Mouse (Mus musculus): ENCODE measurements at regions not wholly inside any gene's neighbourhood (a gene's known extent, or its start where the extent isn't known, plus 50 kb on each side); places are given as distances from the start of the nearest gene placed in this dataset.

GRCm38 (mm10) chr12:13669453-13669852 is 400.5 kb downstream of the Nbas start:
- no peak overlapping the region for H3K9ac ChIP-seq (ENCODE audit: low read depth, low read length)
- no peak overlapping the region for H3K4me2 ChIP-seq (replicated peaks; ENCODE audit: low read depth, low read length)
- no peak for ATAC-seq (ENCODE audit: low FRiP score, low TSS enrichment)
- no peak overlapping the region for H3K4me3 ChIP-seq (ENCODE audit: low read length)
- no peaks in the 10 kb centered on the region for H3K27me3 ChIP-seq (ENCODE audit: control insufficient read depth, insufficient read depth, low read length)
- no peaks in the 10 kb centered on the region for H3K36me3 ChIP-seq (ENCODE audit: control insufficient read depth, insufficient read depth, low read length)
- H3K9me3 ChIP-seq (ENCODE audit: control insufficient read depth, low read length), result no peaks in the 10 kb centered on the region
- no peak overlapping the region for H3K27ac ChIP-seq (ENCODE audit: low read depth, low read length)
- no peaks in the 10 kb centered on the region for H3K4me1 ChIP-seq (ENCODE audit: control insufficient read depth, insufficient read depth, low read length)

DNA sequence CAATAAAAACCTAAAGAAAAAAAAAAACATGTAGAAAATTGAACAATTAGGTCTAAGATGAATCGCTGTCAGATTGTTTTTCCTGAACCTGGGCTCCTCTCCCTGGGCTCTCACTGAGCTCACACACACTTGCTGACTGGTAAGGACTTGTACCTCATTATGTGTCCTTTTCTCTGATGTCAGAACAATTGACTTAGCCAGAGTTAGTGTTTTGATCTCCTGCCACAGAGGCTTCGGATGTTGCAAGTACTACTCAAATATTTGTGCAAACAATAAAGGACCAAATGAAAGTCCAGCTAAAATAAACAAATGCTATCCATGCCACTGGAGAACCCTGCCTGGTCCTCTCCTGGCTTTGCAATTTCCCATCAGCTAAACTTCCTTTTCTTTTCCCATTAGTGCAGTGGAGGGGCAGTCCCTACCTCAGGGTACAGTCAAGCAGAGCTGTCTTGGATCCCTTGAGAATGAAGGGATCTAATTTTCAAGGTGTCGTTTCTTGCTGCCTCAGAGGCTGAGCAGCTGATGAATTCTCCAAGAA is 399.6 kb downstream of the Nbas start:
- Histone ChIP-seq H3K27me3 (ENCODE audit: control insufficient read depth, insufficient read depth, low read length) (no peaks in the 10 kb centered on the region), H3K4me2 (replicated peaks; ENCODE audit: low read depth, low read length) (no peak overlapping the region), H3K36me3 (ENCODE audit: control insufficient read depth, insufficient read depth, low read length) (no peaks in the 10 kb centered on the region), H3K9ac (ENCODE audit: low read depth, low read length) (no peak overlapping the region), H3K9me3 (ENCODE audit: control insufficient read depth, low read length) (no peaks in the 10 kb centered on the region), H3K4me1 (ENCODE audit: control insufficient read depth, insufficient read depth, low read length) (no peaks in the 10 kb centered on the region), H3K27ac (ENCODE audit: low read depth, low read length) (no peak overlapping the region), H3K4me3 (ENCODE audit: low read length) (no peak overlapping the region)
- WGBS, result 65% methylated on average over 3 of the region's 3 CpGs
- no peak for ATAC-seq (ENCODE audit: low FRiP score, low TSS enrichment)

GRCm38 (mm10) chr12:13639336-13639735 is 370.4 kb downstream of the Nbas start:
- Histone ChIP-seq H3K4me2 (replicated peaks; ENCODE audit: low read depth, low read length) (no peak overlapping the region), H3K9ac (ENCODE audit: low read depth, low read length) (no peak overlapping the region), H3K27ac (ENCODE audit: low read depth, low read length) (no peak overlapping the region), H3K27me3 (ENCODE audit: control insufficient read depth, insufficient read depth, low read length) (no peaks in the 10 kb centered on the region), H3K4me3 (ENCODE audit: low read length) (no peak overlapping the region), H3K9me3 (ENCODE audit: control insufficient read depth, low read length) (no peaks in the 10 kb centered on the region), H3K36me3 (ENCODE audit: control insufficient read depth, insufficient read depth, low read length) (no peaks in the 10 kb centered on the region), H3K4me1 (ENCODE audit: control insufficient read depth, insufficient read depth, low read length) (no peaks in the 10 kb centered on the region)
- ATAC-seq (ENCODE audit: low FRiP score, low TSS enrichment), result no peak
- WGBS, result 63% methylated on average over 1 of the region's 1 CpGs

All from kidney, embryonic 14.5 days (tissue).